Mouse (Mus musculus) adrenal gland, adult (tissue): ENCODE measurements at regions not wholly inside any gene's neighbourhood (a gene's known extent, or its start where the extent isn't known, plus 50 kb on each side); places are given as distances from the start of the nearest gene placed in this dataset.

ENCODE experiments used
- DNase-seq, 2 experiments: peaks; one replicate each; pipeline ENCODE4 v3.0.0; 2022 to 2023; ENCODE audit warnings: low spot score in 1 of 2; ENCODE audit not compliant: inconsistent age in 2 of 2

- no peak for DNase-seq
Observed at GRCm38 (mm10) chr17:75763391-75763790, 211.6 kb upstream of the Fam98a start.

- no peak for DNase-seq
Observed at GRCm38 (mm10) chr17:75756487-75756886, 204.7 kb upstream of the Fam98a start.

- no peak for DNase-seq
Observed at GRCm38 (mm10) chr17:75716458-75716857, 164.7 kb upstream of the Fam98a start.

- no peak for DNase-seq
Observed at GRCm38 (mm10) chr17:75714578-75714977, 162.8 kb upstream of the Fam98a start.

- DNase-seq: no peak
Observed at GRCm38 (mm10) chr17:75714059-75714458, 162.3 kb upstream of the Fam98a start.

- no peak for DNase-seq
Observed at GRCm38 (mm10) chr17:75707687-75708086, 155.9 kb upstream of the Fam98a start.

- no peak for DNase-seq
Observed at GRCm38 (mm10) chr17:75705357-75705756, 153.6 kb upstream of the Fam98a start.

GRCm38 (mm10) chr17:75703865-75704264 lies 152.1 kb upstream of the Fam98a start:
- no peak for DNase-seq

- no peak for DNase-seq
Observed at GRCm38 (mm10) chr17:75696729-75697103, 145.0 kb upstream of the Fam98a start.

- DNase-seq: no peak
Observed at GRCm38 (mm10) chr17:75696103-75696728, 144.5 kb upstream of the Fam98a start.

- no peak for DNase-seq
Observed at GRCm38 (mm10) chr17:75685927-75686326, 134.2 kb upstream of the Fam98a start.

GRCm38 (mm10) chr17:75646982-75647381 lies 95.2 kb upstream of the Fam98a start:
- no peak for DNase-seq

- no peak for DNase-seq
Observed at GRCm38 (mm10) chr17:75644698-75645097, 93.0 kb upstream of the Fam98a start.

- no peak for DNase-seq
Observed at GRCm38 (mm10) chr17:75642311-75642710, 90.6 kb upstream of the Fam98a start.

GRCm38 (mm10) chr17:75641010-75641498 lies 89.3 kb upstream of the Fam98a start:
- DNase-seq: no peak

- no peak for DNase-seq
Observed at GRCm38 (mm10) chr17:75640575-75640974, 88.8 kb upstream of the Fam98a start.

GRCm38 (mm10) chr17:75629857-75630256 lies 78.1 kb upstream of the Fam98a start:
- DNase-seq: no peak

GRCm38 (mm10) chr17:75619472-75619871 lies 67.7 kb upstream of the Fam98a start:
- DNase-seq: no peak

GRCm38 (mm10) chr17:75618514-75618913 lies 66.8 kb upstream of the Fam98a start:
- no peak for DNase-seq

GRCm38 (mm10) chr17:75617280-75617679 lies 65.5 kb upstream of the Fam98a start:
- peak; percentile 6 to 63 for DNase-seq

GRCm38 (mm10) chr17:75615335-75615734 lies 63.6 kb upstream of the Fam98a start:
- DNase-seq: peak in 1 of 2 experiments; percentile 53

GRCm38 (mm10) chr17:75603417-75604086 lies 51.8 kb upstream of the Fam98a start:
- peak in 1 of 2 experiments; percentile 16 for DNase-seq
